Mouse (Mus musculus) megakaryocyte, embryonic 14.5 days (primary cell): Measurements from ENCODE around the gene Fpgs. TPM values are rescaled to one million over a fixed set of nuclear protein-coding genes. Genes with fewer than 3 reads are reported as not detected.

Experiments used
- H3K27me3 ChIP-seq: replicated peaks from 2 replicates; pipeline ENCODE3; 2012; ENCODE audit warnings: inconsistent platforms
- H3K36me3 ChIP-seq: replicated peaks from 2 replicates; pipeline ENCODE3; 2012; ENCODE audit warnings: low read length, inconsistent platforms, mixed read lengths
- H3K4me1 ChIP-seq: 2 replicates; pipeline ENCODE4 v1.6.1; 2012; ENCODE audit warnings: inconsistent platforms
- H3K4me3 ChIP-seq: replicated peaks from 2 replicates; pipeline ENCODE3; 2012; ENCODE audit warnings: moderate library complexity, mild to moderate bottlenecking, inconsistent platforms
- H3K9me3 ChIP-seq: 2 replicates; pipeline ENCODE4 v1.6.1; 2012; ENCODE audit warnings: inconsistent platforms
- FLI1 ChIP-seq: IDR thresholded peaks from 2 replicates; pipeline ENCODE4 v1.6.1; 2012; ENCODE audit warnings: low read length, inconsistent platforms, mixed read lengths
- GATA1 ChIP-seq: IDR thresholded peaks from 3 replicates; pipeline ENCODE4 v1.6.1; 2012; ENCODE audit warnings: mixed read lengths, low read length, inconsistent platforms, borderline replicate concordance
- polyA plus RNA-seq: library from polyadenylated mRNA; stranded (reverse); fragments of >175 nt; gene quantifications from 2 replicates; pipeline ENCODE4 v1.2.3, GENCODE M21; 2012; ENCODE audit warnings: low replicate concordance; ENCODE audit not compliant: insufficient read depth

The Fpgs gene
- polyA plus RNA-seq, 1 experiment: 39.7 TPM

GRCm38 (mm10) chr2:32673176-32673917 lies 30.6 kb downstream of the Fpgs start:
- Histone ChIP-seq H3K9me3 (no peaks in the 10 kb centered on the region), H3K36me3 (peaks cover 91% of the 10 kb centered on the region)

GRCm38 (mm10) chr2:32671907-32672595 lies 31.9 kb downstream of the Fpgs start:
- Histone ChIP-seq H3K9me3 (no peaks in the 10 kb centered on the region), H3K36me3 (peaks cover 88% of the 10 kb centered on the region)

More at GRCm38 (mm10) chr2:32673176-32673917, 30.6 kb downstream of the Fpgs start:
- H3K4me1 ChIP-seq: peaks cover 32% of the 10 kb centered on the region
- H3K4me3 ChIP-seq: no peak overlapping the region
- TF ChIP-seq FLI1 (no peak), GATA1 (no peak)
- H3K27me3 ChIP-seq: no peaks in the 10 kb centered on the region

GRCm38 (mm10) chr2:32671147-32671546 lies 32.8 kb downstream of the Fpgs start:
- Histone ChIP-seq H3K4me1 (peaks cover 28% of the 10 kb centered on the region), H3K9me3 (no peaks in the 10 kb centered on the region), H3K36me3 (peaks cover 90% of the 10 kb centered on the region), H3K4me3 (no peak overlapping the region), H3K27me3 (no peaks in the 10 kb centered on the region)
- no peak for TF ChIP-seq FLI1

More at GRCm38 (mm10) chr2:32671907-32672595, 31.9 kb downstream of the Fpgs start:
- Histone ChIP-seq H3K27me3 (no peaks in the 10 kb centered on the region), H3K4me3 (no peak overlapping the region), H3K4me1 (peaks cover 28% of the 10 kb centered on the region)
- TF ChIP-seq FLI1 (no peak), GATA1 (no peak)

GRCm38 (mm10) chr2:32669876-32670275 lies 34.1 kb downstream of the Fpgs start:
- Histone ChIP-seq H3K36me3 (peaks cover 92% of the 10 kb centered on the region), H3K9me3 (no peaks in the 10 kb centered on the region)
- TF ChIP-seq GATA1 (no peak), FLI1 (no peak)

GRCm38 (mm10) chr2:32668176-32668575 lies 35.8 kb downstream of the Fpgs start:
- Histone ChIP-seq H3K27me3 (no peaks in the 10 kb centered on the region), H3K9me3 (no peaks in the 10 kb centered on the region), H3K4me3 (no peak overlapping the region), H3K36me3 (peaks cover 92% of the 10 kb centered on the region), H3K4me1 (peaks cover 42% of the 10 kb centered on the region)
- TF ChIP-seq GATA1 (no peak), FLI1 (no peak)

More at GRCm38 (mm10) chr2:32669876-32670275, 34.1 kb downstream of the Fpgs start:
- Histone ChIP-seq H3K27me3 (no peaks in the 10 kb centered on the region), H3K4me1 (peaks cover 40% of the 10 kb centered on the region), H3K4me3 (no peak overlapping the region)

GRCm38 (mm10) chr2:32667775-32668174 lies 36.2 kb downstream of the Fpgs start:
- Histone ChIP-seq H3K36me3 (peaks cover 90% of the 10 kb centered on the region), H3K9me3 (no peaks in the 10 kb centered on the region), H3K27me3 (no peaks in the 10 kb centered on the region), H3K4me3 (no peak overlapping the region), H3K4me1 (peaks cover 42% of the 10 kb centered on the region)
- TF ChIP-seq GATA1 (no peak), FLI1 (no peak)

- Histone ChIP-seq H3K9me3 (no peaks in the 10 kb centered on the region), H3K36me3 (peaks cover 88% of the 10 kb centered on the region), H3K4me3 (no peak overlapping the region), H3K27me3 (no peaks in the 10 kb centered on the region), H3K4me1 (peaks cover 45% of the 10 kb centered on the region)
- TF ChIP-seq GATA1: no peak
- no peak for TF ChIP-seq FLI1
These were observed 38.1 kb downstream of the Fpgs start for GRCm38 (mm10) chr2:32665853-32666252.

- peak overlapping the region; percentile 42 for H3K4me3 ChIP-seq
- TF ChIP-seq FLI1 (no peak), GATA1 (no peak)
- no peaks in the 10 kb centered on the region for H3K27me3 ChIP-seq
- H3K4me1 ChIP-seq: peaks cover 48% of the 10 kb centered on the region
- H3K9me3 ChIP-seq: no peaks in the 10 kb centered on the region
- peaks cover 88% of the 10 kb centered on the region for H3K36me3 ChIP-seq
These were observed 38.6 kb downstream of the Fpgs start for GRCm38 (mm10) chr2:32665345-32665744.

GRCm38 (mm10) chr2:32662291-32662690 lies 41.7 kb downstream of the Fpgs start:
- peaks cover 58% of the 10 kb centered on the region for H3K4me1 ChIP-seq
- H3K36me3 ChIP-seq: peaks cover 91% of the 10 kb centered on the region
- no peaks in the 10 kb centered on the region for H3K27me3 ChIP-seq
- H3K4me3 ChIP-seq: no peak overlapping the region
- no peaks in the 10 kb centered on the region for H3K9me3 ChIP-seq
- TF ChIP-seq FLI1: no peak
- TF ChIP-seq GATA1: no peak

GRCm38 (mm10) chr2:32661509-32662107 lies 42.3 kb downstream of the Fpgs start:
- H3K4me1 ChIP-seq: peaks cover 58% of the 10 kb centered on the region
- peak overlapping the region; percentile 73 for H3K4me3 ChIP-seq
- H3K9me3 ChIP-seq: no peaks in the 10 kb centered on the region
- TF ChIP-seq FLI1: no peak
- no peak for TF ChIP-seq GATA1
- H3K27me3 ChIP-seq: no peaks in the 10 kb centered on the region
- peaks cover 92% of the 10 kb centered on the region for H3K36me3 ChIP-seq
